Mouse (Mus musculus) hindbrain, embryonic 12.5 days (tissue): ENCODE results near the gene Klhl3. TPM values are rescaled to one million over a fixed set of nuclear protein-coding genes. Genes with fewer than 3 reads are reported as not detected.

Experiments
- ATAC-seq: fragments of 200-750 bp; cut with Nextera tagmentation; 2 replicates; pipeline ENCODE4 v1.8.0; 2017; ENCODE audit warnings: moderate TSS enrichment; ENCODE audit not compliant: low FRiP score
- H3K27ac ChIP-seq: fragments of 300-500 bp; sonication (generic); 2 replicates; pipeline ENCODE4 v1.5.1; 2016; ENCODE audit warnings: mild to moderate bottlenecking
- H3K27me3 ChIP-seq: fragments of 300-500 bp; sonication (generic); 2 replicates; pipeline ENCODE4 v1.6.1; 2016; ENCODE audit warnings: mild to moderate bottlenecking
- H3K36me3 ChIP-seq: fragments of 300-500 bp; sonication (generic); 2 replicates; pipeline ENCODE4 v1.6.1; 2016; ENCODE audit warnings: mild to moderate bottlenecking
- H3K4me1 ChIP-seq: fragments of 300-500 bp; sonication (generic); 2 replicates; pipeline ENCODE4 v1.6.1; 2016
- H3K4me2 ChIP-seq: fragments of 300-500 bp; sonication (generic); replicated peaks from 2 replicates; pipeline ENCODE4 v1.6.1; 2016; ENCODE audit warnings: mild to moderate bottlenecking
- H3K4me3 ChIP-seq: fragments of 300-500 bp; sonication (generic); 2 replicates; pipeline ENCODE4 v1.5.1; 2016; ENCODE audit warnings: mild to moderate bottlenecking
- H3K9ac ChIP-seq: fragments of 300-500 bp; sonication (generic); 2 replicates; pipeline ENCODE4 v1.6.1; 2016; ENCODE audit warnings: mild to moderate bottlenecking, moderate library complexity
- H3K9me3 ChIP-seq: fragments of 300-500 bp; sonication (generic); replicated peaks from 2 replicates; pipeline ENCODE4 v1.6.1; 2016; ENCODE audit warnings: mild to moderate bottlenecking
- WGBS: fragments of 180-500 bp; shearing (Covaris S2); methylation state at CpG from one replicate; pipeline ENCODE4 v1.1.7; 2016; 5-methylcytosine and 5-hydroxymethylcytosine counted together
- polyA plus RNA-seq: library from polyadenylated mRNA; unstranded; fragments of >200 nt; fragmentation: Nextera tagmentation; extraction: Ambion mirVana; gene quantifications from 2 replicates; pipeline ENCODE4 v1.2.1, GENCODE M21; 2016

Klhl3 gene
- polyA plus RNA-seq, 1 experiment from 2014 or later = 5.8 TPM

GRCm38 (mm10) chr13:58031755-58032154 is 81.6 kb downstream of the Klhl3 start:
- Histone ChIP-seq H3K27me3 (no peaks in the 10 kb centered on the region), H3K9me3 (no peaks in the 10 kb centered on the region), H3K9ac (no peak overlapping the region), H3K4me2 (no peak overlapping the region), H3K27ac (no peak overlapping the region), H3K4me3 (no peak overlapping the region), H3K36me3 (no peaks in the 10 kb centered on the region), H3K4me1 (peaks cover 3% of the 10 kb centered on the region; the same call in 1 of the 2 replicates)
- 53% methylated on average over 6 of the region's 6 CpGs for WGBS
- ATAC-seq = no peak

- no peak overlapping the region for H3K27ac ChIP-seq
- H3K27me3 ChIP-seq = no peaks in the 10 kb centered on the region
- no peak for ATAC-seq
- H3K9ac ChIP-seq = no peak overlapping the region
- peaks cover 5% of the 10 kb centered on the region; the same call in 1 of the 2 replicates for H3K4me1 ChIP-seq
- 87% methylated on average over 8 of the region's 8 CpGs for WGBS
- no peaks in the 10 kb centered on the region for H3K36me3 ChIP-seq
- H3K4me3 ChIP-seq = no peak overlapping the region
- H3K9me3 ChIP-seq = no peaks in the 10 kb centered on the region
- H3K4me2 ChIP-seq = no peak overlapping the region
These were observed 86.3 kb downstream of the Klhl3 start for GRCm38 (mm10) chr13:58027115-58027514.

GRCm38 (mm10) chr13:58025701-58026414 is 87.5 kb downstream of the Klhl3 start:
- H3K9me3 ChIP-seq = no peaks in the 10 kb centered on the region
- WGBS = 92% methylated on average over 16 of the region's 16 CpGs
- peaks cover 5% of the 10 kb centered on the region; the same call in 1 of the 2 replicates for H3K4me1 ChIP-seq
- H3K36me3 ChIP-seq = no peaks in the 10 kb centered on the region
- no peak overlapping the region for H3K4me3 ChIP-seq
- no peak for ATAC-seq
- no peak overlapping the region for H3K9ac ChIP-seq
- H3K4me2 ChIP-seq = no peak overlapping the region
- no peaks in the 10 kb centered on the region for H3K27me3 ChIP-seq
- no peak overlapping the region for H3K27ac ChIP-seq

GRCm38 (mm10) chr13:58023726-58024453 is 89.5 kb downstream of the Klhl3 start:
- no peak overlapping the region for H3K4me2 ChIP-seq

GRCm38 (mm10) chr13:58023001-58023560 is 90.3 kb downstream of the Klhl3 start:
- no peak overlapping the region for H3K27ac ChIP-seq
- no peak overlapping the region for H3K9ac ChIP-seq
- no peaks in the 10 kb centered on the region for H3K27me3 ChIP-seq
- H3K9me3 ChIP-seq = no peaks in the 10 kb centered on the region
- no peak for ATAC-seq
- peaks cover 5% of the 10 kb centered on the region; the same call in 1 of the 2 replicates for H3K4me1 ChIP-seq
- 73% methylated on average over 9 of the region's 9 CpGs for WGBS
- no peak overlapping the region for H3K4me3 ChIP-seq
- H3K4me2 ChIP-seq = no peak overlapping the region
- H3K36me3 ChIP-seq = 0 out of 2 replicates have a peak, but pooled peaks cover 6% of the 10 kb centered on the region

More at GRCm38 (mm10) chr13:58023726-58024453, 89.5 kb downstream of the Klhl3 start:
- ATAC-seq = no peak
- Histone ChIP-seq H3K4me1 (peaks cover 5% of the 10 kb centered on the region; the same call in 1 of the 2 replicates), H3K27ac (no peak overlapping the region), H3K27me3 (no peaks in the 10 kb centered on the region), H3K9me3 (no peaks in the 10 kb centered on the region), H3K4me3 (no peak overlapping the region), H3K36me3 (0 out of 2 replicates have a peak, but pooled peaks cover under 1% of the 10 kb centered on the region), H3K9ac (no peak overlapping the region)
- 73% methylated on average over 8 of the region's 8 CpGs for WGBS

- Histone ChIP-seq H3K9me3 (no peaks in the 10 kb centered on the region), H3K9ac (no peak overlapping the region), H3K36me3 (0 out of 2 replicates have a peak, but pooled peaks cover 6% of the 10 kb centered on the region), H3K4me3 (no peak overlapping the region), H3K4me2 (no peak overlapping the region), H3K27me3 (no peaks in the 10 kb centered on the region), H3K27ac (no peak overlapping the region), H3K4me1 (peaks cover 5% of the 10 kb centered on the region; the same call in 1 of the 2 replicates)
- 82% methylated on average over 10 of the region's 10 CpGs for WGBS
- ATAC-seq = no peak
These were observed 93.0 kb downstream of the Klhl3 start for GRCm38 (mm10) chr13:58020428-58020827.

- no peak for ATAC-seq
- no peaks in the 10 kb centered on the region for H3K4me1 ChIP-seq
- no peaks in the 10 kb centered on the region for H3K9me3 ChIP-seq
- no peaks in the 10 kb centered on the region for H3K27me3 ChIP-seq
- no peak overlapping the region for H3K4me2 ChIP-seq
- H3K4me3 ChIP-seq = no peak overlapping the region
- H3K27ac ChIP-seq = no peak overlapping the region
- WGBS = 81% methylated on average over 6 of the region's 6 CpGs
- 0 out of 2 replicates have a peak, but pooled peaks cover 6% of the 10 kb centered on the region for H3K36me3 ChIP-seq
- no peak overlapping the region for H3K9ac ChIP-seq
These were observed 96.1 kb downstream of the Klhl3 start for GRCm38 (mm10) chr13:58017298-58017697.

- H3K9ac ChIP-seq = 0 out of 2 replicates have a peak overlapping the region, but pooled peaks have one; percentile 32
- no peak overlapping the region for H3K27ac ChIP-seq
These were observed 101.1 kb downstream of the Klhl3 start for GRCm38 (mm10) chr13:58012067-58012925.

GRCm38 (mm10) chr13:58011526-58011925 is 101.9 kb downstream of the Klhl3 start:
- ATAC-seq = no peak
- H3K4me1 ChIP-seq = peaks cover 5% of the 10 kb centered on the region
- H3K4me2 ChIP-seq = no peak overlapping the region
- no peak overlapping the region for H3K9ac ChIP-seq
- H3K27ac ChIP-seq = no peak overlapping the region
- no peaks in the 10 kb centered on the region for H3K9me3 ChIP-seq
- 66% methylated on average over 2 of the region's 2 CpGs for WGBS
- no peak overlapping the region for H3K4me3 ChIP-seq
- no peaks in the 10 kb centered on the region for H3K36me3 ChIP-seq
- H3K27me3 ChIP-seq = no peaks in the 10 kb centered on the region

More at GRCm38 (mm10) chr13:58012067-58012925, 101.1 kb downstream of the Klhl3 start:
- Histone ChIP-seq H3K27me3 (no peaks in the 10 kb centered on the region), H3K9me3 (no peaks in the 10 kb centered on the region), H3K4me3 (no peak overlapping the region), H3K4me1 (peaks cover 5% of the 10 kb centered on the region), H3K36me3 (no peaks in the 10 kb centered on the region), H3K4me2 (no peak overlapping the region)
- no peak for ATAC-seq
- WGBS = 66% methylated on average over 14 of the region's 14 CpGs

GRCm38 (mm10) chr13:58010416-58010815 is 103.0 kb downstream of the Klhl3 start:
- 89% methylated on average over 7 of the region's 7 CpGs for WGBS
- Histone ChIP-seq H3K4me1 (peaks cover 5% of the 10 kb centered on the region), H3K4me2 (no peak overlapping the region), H3K36me3 (no peaks in the 10 kb centered on the region), H3K27ac (no peak overlapping the region), H3K4me3 (no peak overlapping the region), H3K9ac (no peak overlapping the region), H3K9me3 (no peaks in the 10 kb centered on the region), H3K27me3 (no peaks in the 10 kb centered on the region)
- no peak for ATAC-seq

GRCm38 (mm10) chr13:58009275-58009674 is 104.1 kb downstream of the Klhl3 start:
- ATAC-seq = no peak
- no peaks in the 10 kb centered on the region for H3K36me3 ChIP-seq
- no peak overlapping the region for H3K4me2 ChIP-seq
- peaks cover 5% of the 10 kb centered on the region for H3K4me1 ChIP-seq
- no peak overlapping the region for H3K4me3 ChIP-seq
- H3K27me3 ChIP-seq = no peaks in the 10 kb centered on the region
- H3K27ac ChIP-seq = no peak overlapping the region
- H3K9me3 ChIP-seq = no peaks in the 10 kb centered on the region
- no peak overlapping the region for H3K9ac ChIP-seq
- WGBS = 75% methylated on average over 13 of the region's 13 CpGs
